Mouse (Mus musculus) liver, adult 2 months (tissue): ENCODE results near the gene Galnt10. TPM values are rescaled to one million over a fixed set of nuclear protein-coding genes. Genes with fewer than 3 reads are reported as not detected.

Experiments
- DNase-seq: peaks from one replicate; pipeline ENCODE4 v3.0.0-alpha.2; 2011; ENCODE audit warnings: low read depth, low spot score; ENCODE audit errors: extremely low read depth
- H3K27ac ChIP-seq: fragments of 200-500 bp; replicated peaks from 2 replicates; pipeline ENCODE4 v1.5.1; 2012; ENCODE audit warnings: low read depth, mild to moderate bottlenecking, control low read depth, inconsistent platforms, low read length; ENCODE audit not compliant: insufficient read depth
- H3K27me3 ChIP-seq: fragments of 200-500 bp; 2 replicates; pipeline ENCODE4 v1.6.1; 2012; ENCODE audit warnings: mild to moderate bottlenecking, moderate library complexity, low read length, inconsistent platforms; ENCODE audit not compliant: control insufficient read depth, insufficient read depth
- H3K36me3 ChIP-seq: fragments of 200-500 bp; 2 replicates; pipeline ENCODE4 v1.6.1; 2012; ENCODE audit warnings: low read length, inconsistent platforms; ENCODE audit not compliant: control insufficient read depth, insufficient read depth
- H3K4me1 ChIP-seq: fragments of 200-500 bp; 2 replicates; pipeline ENCODE4 v1.6.1; 2011; ENCODE audit warnings: low read length; ENCODE audit not compliant: control insufficient read depth, insufficient read depth
- H3K4me3 ChIP-seq: fragments of 200-500 bp; 2 replicates; pipeline ENCODE4 v1.5.1; 2011; ENCODE audit warnings: low read depth, mild to moderate bottlenecking, control low read depth, low read length, moderate library complexity; ENCODE audit not compliant: insufficient read depth
- H3K79me2 ChIP-seq: fragments of 200-500 bp; 2 replicates; pipeline ENCODE4 v1.6.1; 2012; ENCODE audit warnings: inconsistent platforms, mild to moderate bottlenecking, low read length, moderate library complexity; ENCODE audit not compliant: control insufficient read depth, insufficient read depth
- H3K9ac ChIP-seq: fragments of 200-500 bp; 2 replicates; pipeline ENCODE4 v1.6.1; 2012; ENCODE audit warnings: low read depth, mild to moderate bottlenecking, control low read depth, inconsistent platforms, low read length
- CTCF ChIP-seq: fragments of 200-500 bp; IDR thresholded peaks from 2 replicates; pipeline ENCODE4 v1.5.1; 2011; ENCODE audit warnings: low read depth, low read length, control low read depth
- POLR2A ChIP-seq: fragments of 200-500 bp; IDR thresholded peaks from 2 replicates; pipeline ENCODE4 v1.6.1; 2011; ENCODE audit warnings: low read length, control low read depth; ENCODE audit not compliant: insufficient read depth; ENCODE audit errors: extremely low read depth
- WGBS: fragments of 180-500 bp; shearing (Covaris S2); methylation state at CpG from one replicate; pipeline ENCODE4 v1.1.7; 2018; 5-methylcytosine and 5-hydroxymethylcytosine counted together
- polyA plus RNA-seq: library from polyadenylated mRNA; depleted of rRNA; stranded (reverse); fragments of >200 nt; gene quantifications from 2 replicates; pipeline ENCODE4 v1.2.3, GENCODE M21; 2012
- total RNA-seq: library from RNA; depleted of rRNA; stranded (reverse); fragments of >200 nt; gene quantifications from 2 replicates; pipeline ENCODE4 v1.2.3, GENCODE M21; 2014

Gene Galnt10
- total and polyA plus RNA-seq, 2 experiments: 2.5 to 3.9 TPM

DNA sequence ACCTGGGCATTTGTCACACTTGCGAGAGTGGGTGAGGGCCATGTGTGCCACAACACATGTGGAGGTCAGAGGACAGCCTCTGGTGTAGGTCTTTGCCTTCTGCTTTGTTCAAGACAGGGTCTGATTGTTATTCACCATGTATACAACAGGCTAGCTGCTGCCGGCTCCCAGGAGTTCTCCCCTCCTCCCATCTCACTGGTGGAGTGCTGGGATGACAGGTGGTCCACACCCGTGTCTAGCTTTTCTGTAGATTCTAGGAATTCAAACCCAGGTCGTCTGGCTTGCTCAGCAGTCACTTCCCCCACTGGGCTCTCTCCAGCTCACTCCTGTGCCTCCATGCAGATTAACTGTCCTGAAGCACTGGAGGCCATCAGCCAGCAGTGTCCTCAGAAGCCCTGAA is 80.7 kb downstream of the Galnt10 start:
- H3K9ac ChIP-seq: no peak overlapping the region
- H3K4me3 ChIP-seq: no peak overlapping the region
- no peaks in the 10 kb centered on the region for H3K79me2 ChIP-seq
- no peaks in the 10 kb centered on the region for H3K27me3 ChIP-seq
- WGBS: 80% methylated on average over 4 of the region's 4 CpGs
- H3K27ac ChIP-seq: no peak overlapping the region
- no peaks in the 10 kb centered on the region for H3K4me1 ChIP-seq
- no peaks in the 10 kb centered on the region for H3K36me3 ChIP-seq
- no peak for DNase-seq
- no peak for TF ChIP-seq CTCF
- no peak for TF ChIP-seq POLR2A

- WGBS: 56% methylated on average over 9 of the region's 9 CpGs
- peak; percentile 38 for DNase-seq
Measured at GRCm38 (mm10) chr11:57727303-57727969, 82.2 kb downstream of the Galnt10 start.

DNA sequence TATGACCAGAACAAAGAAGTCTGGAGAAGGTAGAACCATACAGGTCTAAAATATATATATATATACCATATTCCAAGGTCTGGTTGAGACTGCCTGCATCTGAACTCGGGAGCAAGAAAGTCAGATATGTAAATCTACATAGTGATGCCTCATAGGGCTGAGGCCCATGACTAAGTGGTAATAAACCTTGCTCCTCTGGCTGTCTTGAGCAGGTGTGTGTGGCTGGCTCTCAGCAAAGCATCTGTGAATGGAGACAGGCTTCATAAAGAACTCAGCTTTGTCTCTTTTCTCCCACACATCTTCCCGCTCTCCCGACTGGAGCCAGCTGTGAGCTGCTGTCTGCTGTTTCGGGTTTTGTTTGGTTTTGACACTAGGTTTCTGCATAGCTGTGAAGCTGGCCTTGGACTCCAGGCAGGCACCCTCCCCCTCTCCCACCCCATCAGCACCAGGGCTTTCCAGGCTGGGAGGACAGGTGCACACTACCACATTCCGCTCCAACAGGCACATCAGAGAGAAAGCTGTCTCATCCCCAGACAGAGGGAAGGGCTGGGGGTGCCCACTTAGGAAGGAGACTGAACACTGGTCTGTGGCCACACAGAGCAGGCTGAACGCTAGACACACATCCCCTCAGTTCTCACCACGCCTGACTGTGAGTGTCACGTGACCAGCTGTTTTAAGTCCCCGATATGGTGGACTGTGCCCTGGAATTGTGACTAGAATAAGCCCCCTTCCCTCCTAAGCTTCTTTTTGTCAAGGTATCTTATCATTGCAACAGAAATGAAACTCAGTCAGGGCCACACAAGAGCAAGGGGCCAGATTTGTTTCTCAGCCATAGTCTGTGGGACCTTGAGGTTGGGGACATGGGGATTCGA is 87.4 kb downstream of the Galnt10 start:
- H3K9ac ChIP-seq: no peak overlapping the region
- no peaks in the 10 kb centered on the region for H3K4me1 ChIP-seq
- DNase-seq: no peak
- no peak overlapping the region for H3K4me3 ChIP-seq
- no peak overlapping the region for H3K27ac ChIP-seq
- no peaks in the 10 kb centered on the region for H3K36me3 ChIP-seq
- whole genome bisulfite sequencing: 57% methylated on average over 10 of the region's 10 CpGs
- H3K27me3 ChIP-seq: no peaks in the 10 kb centered on the region
- no peaks in the 10 kb centered on the region for H3K79me2 ChIP-seq
- TF ChIP-seq POLR2A (no peak), CTCF (no peak)

More at GRCm38 (mm10) chr11:57727303-57727969, 82.2 kb downstream of the Galnt10 start:
- H3K79me2 ChIP-seq: no peaks in the 10 kb centered on the region
- H3K4me1 ChIP-seq: no peaks in the 10 kb centered on the region
- no peak overlapping the region for H3K27ac ChIP-seq
- no peak overlapping the region for H3K4me3 ChIP-seq
- H3K9ac ChIP-seq: no peak overlapping the region
- H3K27me3 ChIP-seq: no peaks in the 10 kb centered on the region
- TF ChIP-seq POLR2A (no peak), CTCF (no peak)
- no peaks in the 10 kb centered on the region for H3K36me3 ChIP-seq

DNA sequence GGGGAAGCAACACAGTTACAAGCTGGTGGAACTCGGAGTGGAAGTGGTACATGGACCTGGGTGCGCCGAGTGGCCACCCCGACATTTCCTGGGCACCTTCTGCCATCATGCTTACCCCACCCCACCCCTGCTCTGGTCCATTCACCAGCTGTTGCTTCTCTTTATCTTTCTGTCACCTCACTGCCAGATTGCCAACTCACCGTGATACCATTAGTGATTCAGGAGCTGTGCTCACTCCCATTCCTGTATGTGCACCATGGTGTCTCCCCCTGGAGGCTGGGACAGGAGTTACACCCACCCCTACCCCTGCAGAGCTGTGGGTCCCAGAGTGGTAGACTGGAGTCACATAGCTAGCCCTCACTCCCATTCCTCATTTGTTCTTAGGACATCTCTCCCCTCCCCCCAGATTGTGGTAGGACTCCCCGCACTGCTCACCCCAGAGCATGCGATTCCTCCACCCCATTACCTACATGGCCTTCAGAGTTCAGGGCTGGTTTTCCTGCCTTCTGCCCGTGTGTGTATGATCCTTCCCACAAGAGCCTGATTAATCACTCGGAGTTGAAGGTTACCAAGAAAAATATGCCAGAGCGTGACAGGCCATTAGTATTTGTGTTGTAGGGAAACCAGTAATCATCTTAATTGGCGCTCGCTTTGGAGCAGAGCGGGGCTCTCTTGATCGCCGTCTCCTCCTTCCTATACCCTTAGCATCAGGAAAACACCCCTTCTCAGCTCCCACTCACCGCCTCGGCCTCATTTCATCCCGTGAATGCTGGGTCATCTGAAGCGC is 102.2 kb downstream of the Galnt10 start:
- Histone ChIP-seq H3K27me3 (no peaks in the 10 kb centered on the region), H3K9ac (no peak overlapping the region), H3K4me3 (no peak overlapping the region), H3K79me2 (no peaks in the 10 kb centered on the region), H3K36me3 (no peaks in the 10 kb centered on the region), H3K27ac (no peak overlapping the region), H3K4me1 (no peaks in the 10 kb centered on the region)
- DNase-seq: peak; percentile 9
- 94% methylated on average over 19 of the region's 19 CpGs for WGBS
- no peak for TF ChIP-seq POLR2A
- peak; percentile 79 for TF ChIP-seq CTCF

DNA sequence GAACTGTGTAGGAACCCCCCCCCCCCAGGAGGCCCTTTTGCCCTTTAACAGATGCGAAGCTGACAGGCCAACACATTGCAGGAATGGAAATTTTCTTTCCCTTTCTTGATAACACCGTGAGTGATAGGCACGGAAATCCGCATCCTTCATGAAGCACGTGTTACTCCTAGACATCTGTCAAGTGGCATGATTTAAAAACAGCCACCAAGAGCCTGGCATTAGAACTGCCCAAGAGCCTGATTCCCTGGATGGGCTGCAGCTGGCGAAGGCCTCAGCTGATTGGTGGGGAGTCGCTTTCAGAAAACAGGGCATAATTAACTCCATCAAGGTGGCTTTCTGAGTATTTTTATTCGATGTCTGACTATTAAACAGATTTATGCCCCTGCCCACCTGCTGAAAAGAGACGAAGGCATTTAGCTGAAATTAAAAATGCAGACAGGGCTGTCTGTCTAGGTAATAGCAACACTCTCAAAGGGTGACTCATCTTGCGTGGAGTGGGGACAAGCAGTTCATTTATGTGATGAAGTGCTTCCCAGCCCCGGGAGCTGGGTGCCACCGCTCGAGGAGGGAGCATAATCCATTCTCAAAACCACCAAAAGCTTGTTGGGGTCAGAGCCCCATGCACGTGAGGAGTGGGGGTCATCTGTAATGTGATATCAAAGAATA is 108.4 kb downstream of the Galnt10 start:
- no peak overlapping the region for H3K27ac ChIP-seq
- H3K79me2 ChIP-seq: no peaks in the 10 kb centered on the region
- no peak overlapping the region for H3K4me3 ChIP-seq
- no peak overlapping the region for H3K9ac ChIP-seq
- H3K27me3 ChIP-seq: no peaks in the 10 kb centered on the region
- DNase-seq: no peak
- no peaks in the 10 kb centered on the region for H3K36me3 ChIP-seq
- WGBS: 87% methylated on average over 14 of the region's 14 CpGs
- TF ChIP-seq POLR2A (no peak), CTCF (no peak)
- H3K4me1 ChIP-seq: no peaks in the 10 kb centered on the region
